Mouse (Mus musculus) brown adipose tissue, adult 24 weeks (tissue): ENCODE data around the gene Hist1h3c. TPM values are rescaled to one million over a fixed set of nuclear protein-coding genes. Genes with fewer than 3 reads are reported as not detected.
A peak's percentile ranks its signal among the peaks of the same experiment; 100 is the strongest.
"Not testable (repeated sequence)": the region's sequence is repeated elsewhere in the genome, so short reads cannot be mapped to it uniquely, and the experiment has no call there.

ENCODE experiments used
- H3K27ac ChIP-seq: fragments of 200-500 bp; replicated peaks from 2 replicates; pipeline ENCODE4 v1.5.1; 2012; ENCODE audit warnings: low read depth, mild to moderate bottlenecking, low read length
- H3K4me1 ChIP-seq: fragments of 200-500 bp; 2 replicates; pipeline ENCODE4 v1.6.1; 2012; ENCODE audit warnings: low read length, mixed read lengths; ENCODE audit not compliant: control insufficient read depth, insufficient read depth, insufficient read length
- H3K4me3 ChIP-seq: fragments of 200-500 bp; 2 replicates; pipeline ENCODE4 v1.5.1; 2012; ENCODE audit warnings: low read depth, mild to moderate bottlenecking, low read length, moderate library complexity; ENCODE audit not compliant: insufficient read depth
- polyA plus RNA-seq: library from polyadenylated mRNA; stranded (reverse); fragments of >200 nt; gene quantifications from 2 replicates; pipeline ENCODE4 v1.2.4, GENCODE M21; 2012; ENCODE audit not compliant: missing spikeins, insufficient read depth, insufficient read length

Gene Hist1h3c
- not detected in 2 replicates for polyA plus RNA-seq

DNA sequence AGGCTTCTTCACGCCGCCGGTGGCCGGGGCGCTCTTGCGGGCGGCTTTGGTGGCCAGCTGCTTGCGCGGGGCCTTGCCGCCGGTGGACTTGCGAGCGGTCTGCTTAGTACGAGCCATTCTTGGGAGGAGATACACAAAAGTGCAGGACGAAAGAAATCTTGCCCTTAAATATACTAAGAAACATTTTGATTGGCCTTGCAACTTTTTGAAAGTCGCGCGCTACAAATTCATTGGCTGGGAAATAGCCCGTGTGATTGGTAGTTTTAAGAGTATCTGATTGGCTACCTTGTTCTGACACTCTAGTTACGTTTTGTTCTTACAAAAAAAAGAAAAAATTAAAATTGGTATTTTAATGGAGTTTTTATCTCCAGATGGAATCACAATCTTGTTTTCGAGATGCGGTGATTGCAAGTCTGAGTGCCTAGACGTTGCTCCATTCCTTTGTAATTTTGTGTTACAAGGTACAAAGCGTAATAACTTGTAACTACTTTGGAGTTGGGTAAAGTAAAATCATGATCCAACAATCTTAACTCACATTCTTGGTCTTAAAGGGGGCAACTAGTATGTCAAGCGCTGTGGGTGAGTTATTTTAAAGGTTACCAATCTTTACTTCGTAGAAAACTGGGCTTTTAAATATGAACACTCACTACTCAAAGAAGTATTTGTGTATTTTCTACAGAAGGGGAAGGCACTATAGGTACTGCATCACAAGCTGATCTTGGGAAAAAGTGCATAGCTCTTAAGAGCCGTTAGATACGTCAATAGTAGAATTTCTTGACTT, at the start of gene Hist1h3c:
Gene Hist1h3c (minus strand): TSS at position 222 of the 781 bp plus-strand sequence.
- peak within 1 kb of the TSS; percentile 54 for H3K4me3 ChIP-seq
- no peaks in the 10 kb centered on the region for H3K4me1 ChIP-seq
- H3K27ac ChIP-seq: peak within 1 kb of the TSS; percentile 80

DNA sequence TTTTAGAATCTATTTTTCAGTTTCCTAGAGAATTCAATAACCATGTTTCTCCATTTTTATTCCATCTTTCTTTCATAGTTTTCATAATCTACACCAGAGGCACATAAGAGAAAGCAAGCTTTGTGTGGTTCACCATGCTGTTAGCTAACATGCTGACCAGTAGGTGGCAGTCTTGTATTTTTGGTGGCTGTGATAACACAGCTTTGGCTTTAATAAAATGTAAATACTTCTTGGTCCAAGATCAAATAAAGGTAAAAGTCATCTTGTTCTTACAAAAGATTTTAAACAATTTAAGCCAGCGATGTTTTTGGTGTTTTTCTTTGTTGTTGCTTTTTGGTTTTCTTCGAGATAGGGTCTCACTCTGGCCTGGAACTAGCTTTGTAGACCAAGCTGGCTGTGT, 47.1 kb upstream of the Hist1h3c start:
- no peaks in the 10 kb centered on the region for H3K4me1 ChIP-seq
- no peak overlapping the region for H3K4me3 ChIP-seq
- H3K27ac ChIP-seq: no peak overlapping the region

DNA sequence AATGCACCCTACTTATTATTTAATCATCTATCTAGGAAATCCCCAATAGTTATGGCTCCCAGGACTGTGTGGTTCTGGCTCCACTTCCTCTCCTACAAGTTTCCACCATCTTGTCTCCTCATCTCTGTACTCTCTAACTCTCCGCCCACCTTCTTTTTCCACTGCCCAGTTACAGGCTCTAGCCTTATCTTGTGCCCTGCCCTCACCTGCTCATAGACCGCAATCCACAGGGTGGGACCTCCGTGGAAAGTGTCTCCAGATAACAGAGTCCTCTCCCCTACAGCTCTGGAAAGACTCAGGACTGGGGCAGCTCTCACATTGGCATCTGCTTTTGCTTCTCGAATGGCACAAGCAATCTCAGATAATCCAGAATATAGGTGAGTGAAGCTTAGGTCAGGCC, 33.6 kb upstream of the Hist1h3c start:
- Histone ChIP-seq H3K4me1 (no peaks in the 10 kb centered on the region), H3K27ac (no peak overlapping the region), H3K4me3 (no peak overlapping the region)

- H3K27ac ChIP-seq: no peak overlapping the region
- no peak overlapping the region for H3K4me3 ChIP-seq
- H3K4me1 ChIP-seq: no peaks in the 10 kb centered on the region
Observed at GRCm38 (mm10) chr13:23778339-23778738, 32.9 kb upstream of the Hist1h3c start.

- H3K4me1 ChIP-seq: no peaks in the 10 kb centered on the region
- no peak overlapping the region for H3K27ac ChIP-seq
- H3K4me3 ChIP-seq: no peak overlapping the region
Observed at GRCm38 (mm10) chr13:23772561-23773313, 27.3 kb upstream of the Hist1h3c start.

GRCm38 (mm10) chr13:23769613-23770012, 24.2 kb upstream of the Hist1h3c start, which contains the start of gene Trim38:
TSS of gene Trim38 (plus strand) at chr13:23769913.
- H3K27ac ChIP-seq, H3K4me1 ChIP-seq, H3K4me3 ChIP-seq: not testable (repeated sequence)

DNA sequence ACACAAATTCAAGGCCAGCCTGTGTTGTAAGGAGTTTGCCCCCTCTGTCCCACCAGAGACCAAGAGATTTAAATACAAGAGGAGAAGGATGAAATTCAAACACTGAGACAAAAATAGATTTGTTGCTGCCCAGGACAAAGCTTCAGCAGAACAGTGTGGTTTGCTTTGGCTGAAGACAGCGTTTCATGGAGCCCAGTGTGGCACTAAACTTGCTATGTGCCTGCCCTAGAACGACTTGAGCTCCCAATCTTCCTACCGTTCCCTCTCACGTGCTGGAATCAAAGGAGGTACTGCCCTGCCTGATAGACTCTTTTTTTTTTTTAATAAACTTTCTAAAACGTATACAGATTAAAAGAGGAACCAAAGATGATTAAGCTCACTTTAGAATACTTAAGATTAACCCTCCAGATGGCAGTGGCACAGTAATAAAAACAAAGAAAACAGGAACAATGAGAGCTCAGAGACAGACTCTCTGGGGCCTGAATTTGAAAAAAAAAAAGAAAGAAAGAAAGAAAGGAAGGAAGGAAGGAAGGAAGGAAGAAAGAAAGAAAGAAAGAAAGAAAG, 23.5 kb upstream of the Hist1h3c start:
- Histone ChIP-seq H3K4me1 (no peaks in the 10 kb centered on the region), H3K4me3 (no peak overlapping the region), H3K27ac (no peak overlapping the region)

DNA sequence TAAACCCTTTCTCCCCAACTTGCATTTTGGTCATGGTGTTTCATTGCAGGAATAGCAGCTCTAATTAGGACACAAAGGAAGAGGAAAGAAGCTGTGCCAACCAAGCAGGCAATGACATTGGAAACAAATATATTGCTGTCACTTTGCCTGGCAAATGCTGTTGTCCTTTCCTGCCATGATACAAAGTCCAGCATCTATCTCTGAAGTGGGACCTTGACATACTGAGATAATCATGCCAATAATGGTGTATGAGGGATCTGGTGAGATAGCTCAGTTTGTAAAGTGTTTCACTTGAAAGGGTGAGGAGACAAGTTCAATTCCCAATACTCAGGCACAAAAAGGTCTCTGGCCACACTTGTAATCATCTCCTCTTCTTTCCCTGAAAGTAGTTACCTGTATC, 21.4 kb upstream of the Hist1h3c start:
- Histone ChIP-seq H3K4me1 (no peaks in the 10 kb centered on the region), H3K27ac (no peak overlapping the region), H3K4me3 (no peak overlapping the region)

GRCm38 (mm10) chr13:23765172-23765513, 19.7 kb upstream of the Hist1h3c start:
- Histone ChIP-seq H3K27ac (no peak overlapping the region), H3K4me3 (no peak overlapping the region), H3K4me1 (no peaks in the 10 kb centered on the region)

DNA sequence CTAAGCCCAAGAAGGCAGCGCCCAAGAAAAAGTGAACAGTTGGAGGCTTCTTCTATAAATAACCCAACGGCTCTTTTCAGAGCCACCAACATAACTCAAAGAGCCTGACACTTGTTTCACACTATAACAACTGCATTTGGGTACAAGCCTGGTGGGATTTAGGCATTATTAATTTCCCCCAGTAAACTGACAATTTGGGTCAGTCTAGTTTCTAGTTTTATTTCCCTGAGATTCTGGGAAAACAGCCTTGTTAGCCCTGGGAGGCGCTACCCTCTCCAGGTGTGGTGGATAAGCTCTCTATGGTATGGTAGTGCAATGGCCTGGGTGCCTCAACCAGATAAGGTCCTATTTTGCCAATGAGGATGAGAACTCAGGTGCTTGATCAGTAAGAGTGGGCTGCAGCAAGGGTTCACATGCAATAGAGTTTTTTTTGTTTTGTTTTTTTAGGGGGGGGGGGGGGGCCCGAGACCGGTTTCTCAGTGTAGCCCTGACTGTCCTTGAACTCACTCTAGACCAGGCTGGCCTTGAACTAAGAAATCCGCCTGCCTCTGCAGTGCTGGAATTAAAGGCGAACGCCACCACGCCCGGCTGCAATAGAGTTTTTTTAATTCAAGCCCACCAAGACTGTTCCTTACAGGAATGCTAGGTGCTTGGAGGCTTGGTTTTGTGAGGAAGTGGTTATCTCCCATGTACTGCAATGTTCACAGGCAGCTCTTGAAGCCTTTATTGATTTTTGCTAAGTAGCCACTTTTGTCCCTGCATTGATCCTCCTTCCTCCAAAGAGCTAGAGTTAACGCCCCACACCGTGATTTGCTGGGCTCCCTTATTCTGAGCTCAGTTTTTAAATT, 19.1 kb upstream of the Hist1h3c start:
- Histone ChIP-seq H3K4me3 (no peak overlapping the region), H3K27ac (no peak overlapping the region), H3K4me1 (no peaks in the 10 kb centered on the region)

DNA sequence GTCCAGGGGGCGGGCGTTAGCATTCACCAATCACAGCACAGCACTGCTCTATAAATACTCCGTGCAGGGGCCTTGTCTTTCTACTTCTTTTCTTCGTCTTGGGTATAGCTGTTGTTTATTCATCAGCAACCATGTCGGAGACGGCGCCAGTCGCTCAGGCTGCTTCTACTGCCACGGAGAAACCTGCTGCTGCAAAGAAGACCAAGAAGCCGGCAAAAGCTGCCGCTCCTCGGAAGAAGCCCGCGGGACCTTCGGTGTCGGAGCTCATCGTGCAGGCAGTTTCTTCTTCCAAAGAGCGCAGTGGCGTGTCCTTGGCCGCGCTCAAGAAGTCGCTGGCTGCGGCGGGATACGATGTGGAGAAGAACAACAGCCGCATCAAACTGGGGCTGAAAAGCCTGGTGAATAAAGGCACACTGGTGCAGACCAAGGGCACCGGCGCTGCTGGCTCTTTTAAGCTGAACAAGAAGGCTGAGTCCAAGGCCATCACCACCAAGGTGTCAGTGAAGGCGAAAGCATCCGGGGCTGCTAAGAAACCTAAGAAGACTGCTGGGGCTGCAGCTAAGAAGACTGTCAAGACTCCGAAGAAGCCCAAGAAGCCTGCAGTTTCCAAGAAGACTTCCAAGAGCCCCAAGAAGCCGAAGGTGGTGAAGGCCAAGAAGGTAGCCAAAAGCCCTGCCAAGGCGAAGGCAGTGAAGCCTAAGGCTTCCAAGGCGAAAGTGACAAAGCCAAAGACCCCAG, 18.4 kb upstream of the Hist1h3c start, which contains the start of gene Hist1h1a:
Gene Hist1h1a (plus strand): TSS at position 81 of the 738 bp plus-strand sequence.
- Histone ChIP-seq H3K27ac (no peak within 1 kb of the TSS), H3K4me3 (peak within 1 kb of the TSS; percentile 66), H3K4me1 (no peaks in the 10 kb centered on the region)

DNA sequence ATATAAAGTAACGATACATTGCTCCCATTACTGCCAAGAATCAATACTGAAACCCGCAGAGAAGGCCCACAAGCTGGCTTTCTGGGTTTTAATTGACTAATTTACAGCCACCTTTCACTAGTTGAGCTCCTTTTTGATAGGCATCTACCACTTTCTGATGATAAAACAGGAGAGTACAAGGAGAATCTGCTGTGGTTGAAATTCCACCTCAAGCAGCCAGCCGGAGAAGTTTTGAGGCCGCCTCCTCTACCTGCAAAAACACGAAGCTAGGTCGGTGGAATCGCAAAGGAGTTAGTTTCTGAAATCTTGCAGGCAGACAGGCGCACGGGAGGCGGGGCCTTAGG, 17.8 kb upstream of the Hist1h3c start:
- no peak overlapping the region for H3K27ac ChIP-seq
- no peaks in the 10 kb centered on the region for H3K4me1 ChIP-seq
- peak overlapping the region; percentile 11 for H3K4me3 ChIP-seq

DNA sequence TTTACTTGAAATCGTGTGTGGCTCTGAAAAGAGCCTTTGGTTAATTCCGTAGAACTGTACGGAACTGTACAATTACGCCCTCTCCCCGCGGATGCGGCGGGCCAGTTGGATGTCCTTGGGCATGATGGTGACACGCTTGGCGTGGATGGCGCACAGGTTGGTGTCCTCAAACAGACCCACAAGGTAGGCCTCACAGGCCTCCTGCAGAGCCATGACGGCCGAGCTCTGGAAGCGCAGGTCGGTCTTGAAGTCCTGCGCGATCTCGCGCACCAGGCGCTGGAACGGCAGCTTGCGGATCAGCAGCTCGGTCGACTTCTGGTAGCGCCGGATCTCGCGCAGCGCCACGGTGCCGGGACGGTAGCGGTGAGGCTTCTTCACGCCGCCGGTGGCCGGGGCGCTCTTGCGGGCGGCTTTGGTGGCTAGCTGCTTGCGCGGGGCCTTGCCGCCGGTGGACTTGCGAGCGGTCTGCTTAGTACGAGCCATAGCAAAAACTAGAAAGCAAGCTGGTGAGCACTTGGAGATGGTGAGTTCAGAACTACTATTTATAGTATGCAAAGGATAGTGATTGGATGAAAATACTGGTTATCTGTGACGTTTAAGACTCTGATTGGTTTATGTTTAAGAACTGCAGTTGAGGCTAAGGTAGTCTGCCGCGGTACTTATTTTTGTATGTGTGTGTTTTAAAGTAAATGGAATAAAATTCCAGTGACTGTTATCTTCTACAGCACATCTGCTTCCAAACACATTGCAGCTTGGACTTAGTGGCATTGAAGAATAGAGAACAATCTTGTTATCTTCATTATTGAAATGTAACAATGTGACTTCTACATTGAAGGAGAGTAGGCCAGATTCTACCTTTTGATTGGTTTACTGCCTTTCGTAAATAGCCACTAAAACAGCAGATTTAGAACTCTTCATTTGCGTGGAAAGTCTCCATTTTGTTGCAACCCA, 16.7 kb upstream of the Hist1h3c start, which contains the start of gene Hist1h3a:
Gene Hist1h3a (minus strand): TSS at position 516 of the 951 bp plus-strand sequence.
- Histone ChIP-seq H3K4me3 (peak within 1 kb of the TSS; percentile 52), H3K27ac (peak within 1 kb of the TSS; percentile 20; the same call in 1 of the 2 replicates)
- not testable (repeated sequence) for H3K4me1 ChIP-seq
